10 mouse cellular contexts compared by ENCODE assay signal in the genomic region with DNA sequence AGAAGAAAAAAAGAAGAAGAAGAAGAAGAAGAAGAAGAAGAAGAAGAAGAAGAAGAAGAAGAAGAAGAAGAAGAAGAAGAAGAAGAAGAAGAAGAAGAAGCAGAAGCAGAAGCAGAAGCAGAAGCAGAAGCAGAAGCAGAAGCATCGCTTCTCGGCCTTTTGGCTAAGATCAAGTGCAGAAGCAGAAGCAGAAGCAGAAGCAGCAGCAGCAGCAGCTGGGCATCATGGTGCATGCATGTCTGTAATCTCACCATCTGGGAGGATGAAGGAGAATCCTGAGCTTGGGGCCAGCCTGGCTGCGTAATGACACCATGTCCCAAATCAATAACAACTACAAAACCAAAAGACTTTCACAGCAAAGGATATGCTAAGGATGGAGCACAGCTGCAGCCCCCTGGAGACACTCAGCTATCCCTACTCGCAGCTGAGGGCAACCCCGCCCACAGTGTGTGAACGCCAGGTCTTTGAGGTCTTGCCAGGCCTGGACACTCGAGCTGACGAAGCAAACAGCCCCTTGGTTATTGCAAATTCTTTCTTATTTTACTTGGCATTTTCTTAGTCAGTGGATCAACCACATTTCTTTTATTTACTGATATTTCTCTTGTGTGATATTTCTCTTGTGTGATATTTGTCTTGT. TPM values are rescaled to one million over a fixed set of nuclear protein-coding genes. Genes with fewer than 3 reads are reported as not detected.
DNase-seq lines count a peak whose midpoint lies in the region; ATAC-seq and TF ChIP-seq lines count a peak whose summit lies in the region.
"Had no signal": no experiment of that assay in that cellular context is flagged by ENCODE, and none has a peak within 500 bp of the region (broad histone marks: within the 10 kb centered on the region; RNA-seq: fewer than 3 reads in every experiment).

No protein-coding gene starts in this region.

- no peak for TF ChIP-seq CTCF in brain, embryonic 14.5 days (IDR thresholded peaks at IDR 0.05; ENCODE audit: borderline replicate concordance, extremely low read depth, insufficient read depth, insufficient read length)

- no peaks in the 10 kb centered on the region for H3K27me3 ChIP-seq in kidney, embryonic 14.5 days (ENCODE audit: control insufficient read depth, insufficient read depth, low read length)
- H3K27me3 ChIP-seq in midbrain, embryonic 16.5 days (ENCODE audit: control insufficient read depth, insufficient read depth, low read depth, low read length), result no peaks in the 10 kb centered on the region
- H3K27me3 ChIP-seq: limb, embryonic 15.5 days had no signal

- no peak overlapping the region for H3K27ac ChIP-seq in kidney, embryonic 14.5 days (ENCODE audit: low read depth, low read length)
- H3K27ac ChIP-seq in midbrain, embryonic 16.5 days (ENCODE audit: low read length), result no peak overlapping the region
- H3K27ac ChIP-seq: limb, embryonic 15.5 days had no signal

- no peak overlapping the region for H3K4me2 ChIP-seq in kidney, embryonic 14.5 days (replicated peaks; ENCODE audit: low read depth, low read length)
- no peak overlapping the region for H3K4me2 ChIP-seq in midbrain, embryonic 16.5 days (ENCODE audit: low read length)
- H3K4me2 ChIP-seq: limb, embryonic 15.5 days had no signal

- 60% methylated on average over 8 of the region's 8 CpGs for WGBS in kidney, embryonic 14.5 days
- 70% methylated on average over 8 of the region's 8 CpGs for WGBS in midbrain, embryonic 16.5 days

- no peaks in the 10 kb centered on the region for H3K4me1 ChIP-seq in kidney, embryonic 14.5 days (ENCODE audit: control insufficient read depth, insufficient read depth, low read length)
- H3K4me1 ChIP-seq in midbrain, embryonic 16.5 days (ENCODE audit: control insufficient read depth, insufficient read depth, low read length), result no peaks in the 10 kb centered on the region

- no peak for ATAC-seq in kidney, embryonic 14.5 days (ENCODE audit: low FRiP score, low TSS enrichment)
- no peak for ATAC-seq in midbrain, embryonic 16.5 days

- H3K9me3 ChIP-seq in kidney, embryonic 14.5 days (ENCODE audit: control insufficient read depth, low read length), result no peaks in the 10 kb centered on the region
- H3K9me3 ChIP-seq in midbrain, embryonic 16.5 days (replicated peaks; ENCODE audit: control insufficient read depth, low read length, poor library complexity, severe bottlenecking), result no peaks in the 10 kb centered on the region; the same call in 1 of the 2 replicates
- H3K9me3 ChIP-seq: limb, embryonic 15.5 days had no signal

- peak; percentile 35 for DNase-seq in kidney, postnatal 14 days
- peak; percentile 6 for DNase-seq in A20 (ENCODE audit: low read depth, low spot score)
- peak; percentile 12 for DNase-seq in brain, embryonic 14.5 days (ENCODE audit: low read depth)
- peak; percentile 20 for DNase-seq in heart, postnatal 4 days
- no peak for DNase-seq in retina, postnatal 1 day
- DNase-seq: adrenal gland, postnatal 25 days had no signal

- no peak overlapping the region for H3K4me3 ChIP-seq in kidney, embryonic 14.5 days (ENCODE audit: low read length)
- no peak overlapping the region for H3K4me3 ChIP-seq in midbrain, embryonic 16.5 days (ENCODE audit: low read depth, low read length)
- H3K4me3 ChIP-seq: limb, embryonic 15.5 days had no signal

- H3K9ac ChIP-seq in kidney, embryonic 14.5 days (ENCODE audit: low read depth, low read length), result no peak overlapping the region
- no peak overlapping the region for H3K9ac ChIP-seq in midbrain, embryonic 16.5 days (ENCODE audit: low read depth, low read length)
- H3K9ac ChIP-seq: limb, embryonic 15.5 days had no signal

- TF ChIP-seq POLR2A in brain, embryonic 14.5 days (IDR thresholded peaks at IDR 0.05; ENCODE audit: borderline replicate concordance, extremely low read depth, insufficient read depth, insufficient read length, poor library complexity, severe bottlenecking), result no peak

- H3K36me3 ChIP-seq in kidney, embryonic 14.5 days (ENCODE audit: control insufficient read depth, insufficient read depth, low read length), result no peaks in the 10 kb centered on the region
- H3K36me3 ChIP-seq in midbrain, embryonic 16.5 days (ENCODE audit: control insufficient read depth, insufficient read depth, low read length), result no peaks in the 10 kb centered on the region
- H3K36me3 ChIP-seq: limb, embryonic 15.5 days had no signal

RNA-seq across cellular contexts. Expression of gene Sdr9c7, which starts 34.1 kb away (rescaled TPM):
- polyA plus RNA-seq in kidney, embryonic 14.5 days (2014; fragmentation: Nextera tagmentation; extraction: Ambion mirVana), result not detected in 2 replicates
- 0.06 TPM in 1 of 2 replicates, not detected in the other for polyA plus RNA-seq in brain, embryonic 14.5 days (2012; rRNA removed)
- total RNA-seq in heart, postnatal 4 days (2021), result not detected
- not detected in 2 replicates for polyA plus RNA-seq in midbrain, embryonic 16.5 days (2015; fragmentation: Nextera tagmentation; extraction: Ambion mirVana)
- polyA plus RNA-seq: heart, embryonic 16.5 days had no signal

RNA-seq across cellular contexts. Expression of gene Rdh7, which starts 43.8 kb away (rescaled TPM):
- not detected in 2 replicates for polyA plus RNA-seq in kidney, embryonic 14.5 days (2014; fragmentation: Nextera tagmentation; extraction: Ambion mirVana)
- not detected in 2 replicates for polyA plus RNA-seq in brain, embryonic 14.5 days (2012; rRNA removed)
- not detected for total RNA-seq in heart, postnatal 4 days (2021)
- polyA plus RNA-seq in midbrain, embryonic 16.5 days (2015; fragmentation: Nextera tagmentation; extraction: Ambion mirVana), result not detected in 2 replicates
- total RNA-seq: adrenal gland, postnatal 25 days had no signal
- polyA plus RNA-seq: heart, embryonic 16.5 days; limb, embryonic 15.5 days had no signal
